Mouse (Mus musculus) cerebellum, adult (tissue): Measurements from ENCODE around the gene Cldn18.

Experiments
- ATAC-seq: cut with Nextera tagmentation; 2 replicates; pipeline ENCODE4 v1.9.2; 2017; ENCODE audit warnings: mild to moderate bottlenecking, moderate library complexity, mixed read lengths; ENCODE audit not compliant: insufficient number of reproducible peaks, low FRiP score, low TSS enrichment

Gene Cldn18

DNA sequence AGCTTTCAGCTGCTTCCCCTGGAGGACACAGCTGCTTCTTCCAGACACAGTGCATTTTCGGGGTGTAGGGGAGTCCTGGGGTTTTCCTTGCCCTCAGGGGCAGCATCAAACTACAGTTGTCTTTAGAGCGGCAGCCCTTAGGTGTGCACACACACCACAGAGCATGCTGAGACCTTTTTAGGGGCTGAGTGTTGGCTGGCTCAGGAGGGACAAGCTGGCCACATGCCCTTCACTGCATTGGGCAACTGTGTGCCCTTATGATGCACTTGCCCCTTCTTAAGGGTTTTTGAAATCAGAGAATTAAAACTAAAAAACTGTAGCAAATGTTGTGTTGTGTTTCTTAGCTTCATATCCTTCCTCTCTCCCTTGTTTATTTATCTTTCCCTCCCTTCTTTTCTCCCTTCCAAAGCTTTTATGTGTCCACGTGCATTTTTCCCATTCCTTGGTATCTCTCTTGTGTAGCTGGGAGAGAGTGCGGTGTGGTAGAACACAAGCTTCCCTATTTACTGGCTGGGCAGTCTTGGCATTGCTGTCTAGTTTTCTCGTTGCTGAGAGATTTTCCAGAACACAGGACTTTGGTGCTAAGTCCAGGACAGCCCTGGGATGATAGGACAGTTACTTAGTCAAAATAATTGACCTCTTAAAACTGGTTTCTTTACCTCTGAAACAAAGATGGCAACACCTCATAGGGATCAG is 31.4 kb downstream of the Cldn18 start:
- no peak for ATAC-seq

DNA sequence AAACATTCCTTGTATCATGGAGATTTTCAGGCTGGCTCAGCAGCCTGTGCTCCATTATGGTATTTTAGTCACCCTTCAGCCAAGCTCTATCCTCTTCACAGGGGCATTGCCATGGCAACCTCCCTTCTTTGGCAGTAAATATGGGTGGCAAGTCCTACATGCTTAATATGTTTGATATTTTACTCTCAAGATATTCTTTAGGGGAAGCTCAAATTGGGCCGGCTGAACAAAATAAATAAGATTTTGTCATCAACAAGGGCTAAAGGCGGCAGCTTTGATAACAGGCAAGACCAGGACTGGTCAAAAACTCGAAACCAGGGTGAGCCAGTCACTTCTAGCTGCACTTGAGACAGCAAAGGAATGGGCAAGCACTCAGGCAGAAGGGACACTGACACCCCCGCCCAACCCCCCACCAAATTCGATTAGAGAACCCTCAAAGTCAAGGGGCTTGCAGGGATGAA is 32.0 kb downstream of the Cldn18 start:
- no peak for ATAC-seq

DNA sequence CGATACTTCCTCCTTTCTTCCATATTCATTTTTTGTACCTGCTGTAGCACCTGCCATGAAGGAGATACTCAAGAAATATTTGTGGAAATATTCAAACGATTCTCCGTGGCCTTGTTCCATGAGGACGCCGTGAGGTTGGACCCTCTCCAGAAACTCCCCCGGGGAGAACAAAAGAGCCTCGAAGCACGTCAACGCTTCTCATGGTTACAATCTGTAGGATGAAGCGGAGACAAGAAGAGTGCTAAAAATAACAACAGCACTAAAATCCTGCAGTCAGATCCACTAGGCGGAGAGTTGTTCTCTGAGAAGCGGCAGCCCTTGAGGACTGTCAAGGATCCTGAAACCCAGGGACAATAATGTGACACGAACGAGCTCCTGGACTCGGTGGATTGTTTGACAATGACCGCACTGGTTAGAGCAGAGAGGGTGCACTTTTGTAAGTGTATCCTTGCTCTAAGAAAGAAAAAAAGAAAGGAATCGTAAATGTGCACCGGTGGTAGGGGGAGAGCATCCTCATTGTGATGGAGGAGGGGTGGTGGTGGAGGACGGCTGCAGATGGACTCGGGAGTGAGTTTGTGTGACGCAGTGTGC is 35.0 kb downstream of the Cldn18 start:
- no peak for ATAC-seq

DNA sequence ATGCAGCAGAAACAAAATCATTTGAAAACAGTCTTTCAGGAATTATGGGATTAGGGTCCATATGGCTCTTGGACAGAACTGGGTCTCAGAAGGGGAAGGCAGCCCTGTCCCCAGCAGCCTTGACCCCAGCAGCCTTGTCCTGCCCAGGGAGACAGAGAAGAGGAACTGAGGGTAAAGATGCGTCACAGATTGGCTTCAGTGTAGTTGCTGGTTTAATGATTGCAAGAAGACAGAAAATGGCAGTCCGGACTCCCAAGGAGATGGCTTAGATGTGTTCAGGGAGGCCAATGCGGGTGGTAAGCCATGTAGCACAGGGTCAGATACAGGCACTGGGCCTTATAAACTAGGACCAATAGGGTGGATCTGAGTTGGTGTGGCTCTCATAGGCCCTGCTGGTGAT is 41.4 kb downstream of the Cldn18 start:
- ATAC-seq = no peak

DNA sequence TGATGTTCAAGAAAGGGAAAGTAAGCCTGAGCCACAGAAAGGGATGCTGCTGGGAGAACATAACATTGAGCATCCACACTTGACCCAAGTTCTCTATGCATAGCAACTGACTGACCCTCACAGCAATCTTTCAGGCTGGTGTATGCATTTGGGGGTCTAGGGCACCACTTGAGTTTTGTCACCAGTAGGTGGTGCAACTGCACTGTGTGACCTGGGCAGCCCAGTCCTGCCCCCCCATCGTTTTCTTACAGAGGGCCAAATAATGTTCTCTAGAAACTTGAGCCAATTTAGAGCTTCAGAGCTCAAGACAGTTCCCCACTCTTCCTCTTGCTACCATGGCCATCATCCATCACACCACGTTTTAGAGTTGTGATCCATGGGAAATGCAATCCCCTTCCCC is 45.5 kb downstream of the Cldn18 start:
- no peak for ATAC-seq

DNA sequence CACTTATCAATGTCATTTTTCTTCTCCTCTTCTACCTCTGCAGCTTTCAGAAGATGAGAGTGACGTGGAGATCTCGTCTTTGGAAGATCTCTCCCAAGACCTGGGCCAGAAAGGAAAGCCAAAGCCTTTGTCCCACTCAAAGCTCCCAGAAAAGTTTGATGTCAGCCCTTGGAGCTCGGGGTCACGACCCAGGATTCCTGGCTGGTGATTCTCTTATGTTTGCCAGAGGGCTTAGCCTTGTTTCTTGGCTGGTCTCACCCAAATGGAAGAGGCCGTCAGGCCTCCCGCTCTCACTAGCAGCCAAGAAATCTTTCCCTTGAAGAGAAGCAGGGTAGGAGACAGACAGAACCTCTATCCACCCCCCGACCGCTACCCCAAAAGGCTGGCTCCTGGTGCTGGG is 49.5 kb downstream of the Cldn18 start:
- no peak for ATAC-seq

DNA sequence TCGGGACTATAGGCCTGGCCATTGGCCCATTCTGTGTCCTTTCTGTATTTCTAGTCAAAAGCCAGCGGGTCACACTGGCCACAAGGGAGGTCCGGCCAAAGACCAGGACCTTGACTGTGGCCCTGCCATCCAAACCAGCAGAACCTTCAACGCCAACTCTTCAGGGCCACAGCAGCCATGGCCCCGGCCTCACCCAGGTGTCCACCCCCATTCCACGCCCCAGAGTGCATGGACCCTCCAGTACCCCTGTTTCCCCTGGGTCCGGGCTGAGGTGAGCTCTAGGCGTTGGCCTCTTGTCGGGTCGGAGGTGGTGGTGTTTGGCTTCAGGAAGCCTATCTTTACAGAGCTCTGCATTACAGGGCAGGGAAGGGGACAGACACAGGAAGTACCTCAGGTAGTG is 54.2 kb downstream of the Cldn18 start:
- ATAC-seq = no peak

DNA sequence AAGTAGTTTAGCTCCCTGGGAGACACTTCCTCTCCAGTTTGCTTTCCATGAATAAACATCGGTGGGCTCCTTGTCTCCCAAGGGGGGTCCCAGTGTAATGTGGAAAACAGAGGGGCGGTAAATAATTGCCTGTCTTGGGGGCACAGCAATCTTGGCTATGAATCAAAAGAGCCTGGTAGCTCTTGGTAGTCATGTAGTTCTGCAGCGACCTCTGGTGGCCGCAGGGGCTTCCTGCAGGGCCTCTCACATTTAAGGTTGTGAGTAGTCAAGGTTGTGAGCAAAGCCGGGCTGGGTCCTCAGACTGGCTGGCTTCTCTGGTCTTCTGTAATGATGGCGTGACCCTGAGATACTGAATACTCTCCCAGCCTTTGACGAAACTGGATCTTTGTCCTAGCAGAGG is 54.7 kb downstream of the Cldn18 start:
- no peak for ATAC-seq

DNA sequence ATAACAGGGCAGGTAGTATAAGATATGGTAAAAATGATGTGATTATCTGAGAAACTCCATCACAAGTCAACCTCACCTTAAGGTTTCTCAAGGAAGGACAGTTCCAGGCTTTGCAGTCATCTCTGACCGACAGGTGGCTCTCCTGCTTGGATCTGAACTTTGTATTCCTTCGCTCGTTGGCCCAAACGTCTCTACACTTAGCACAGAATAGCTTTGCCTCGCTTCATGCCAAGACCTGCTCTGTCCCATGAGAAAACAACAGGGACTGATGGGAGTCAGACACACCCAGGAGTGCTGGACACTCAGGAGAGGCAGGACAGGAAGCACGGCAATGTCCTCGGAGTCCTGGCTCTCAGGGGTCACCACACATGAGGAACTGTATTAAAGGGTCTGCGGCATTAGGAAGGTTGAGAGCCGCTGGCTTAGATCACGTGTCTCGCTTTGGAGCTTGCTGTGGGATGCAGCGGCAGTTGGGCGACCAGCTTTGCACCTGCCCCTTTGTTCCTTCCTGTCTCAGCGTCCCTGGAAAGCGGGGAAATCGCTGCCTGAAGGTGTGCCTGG is 55.4 kb downstream of the Cldn18 start:
- no peak for ATAC-seq

DNA sequence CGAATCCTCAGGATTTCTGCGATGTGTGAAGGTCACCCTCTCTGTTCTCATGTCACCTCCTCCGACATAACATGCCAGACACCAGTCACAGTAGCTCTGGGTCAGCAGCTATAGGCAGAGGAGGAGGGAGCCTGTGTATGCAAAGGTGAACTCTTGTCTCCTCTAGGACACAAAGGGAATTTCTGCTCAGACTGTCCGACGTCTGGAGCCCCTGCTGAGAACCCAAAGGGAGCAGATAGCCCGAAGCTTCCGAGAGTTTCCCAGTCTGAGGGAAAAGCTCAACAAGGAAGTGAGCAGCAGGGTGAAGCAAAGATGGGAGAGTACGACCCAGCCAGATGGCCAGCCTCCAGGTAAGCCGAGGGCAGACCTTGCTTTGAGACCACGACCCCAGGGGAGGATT is 56.3 kb downstream of the Cldn18 start:
- ATAC-seq = no peak

DNA sequence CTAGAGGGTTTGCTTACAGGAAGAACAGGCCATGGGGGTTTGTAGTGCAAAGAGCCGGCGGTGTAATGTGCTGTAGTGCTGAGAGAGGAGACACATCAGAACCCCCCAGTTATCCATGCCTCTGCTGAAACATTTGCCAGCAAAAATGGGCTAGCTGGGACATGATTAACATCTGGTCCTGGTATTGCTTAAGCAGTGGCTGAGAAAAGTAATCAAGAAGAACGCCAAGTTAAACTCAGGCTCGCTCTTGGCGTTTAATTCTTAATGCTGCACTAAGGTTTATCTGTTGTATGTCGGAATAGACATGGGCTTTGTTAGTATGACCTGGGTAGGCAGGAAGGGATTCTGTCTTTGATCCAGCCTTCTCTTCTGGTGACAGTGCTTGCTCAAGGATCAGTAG is 71.0 kb downstream of the Cldn18 start:
- no peak for ATAC-seq

DNA sequence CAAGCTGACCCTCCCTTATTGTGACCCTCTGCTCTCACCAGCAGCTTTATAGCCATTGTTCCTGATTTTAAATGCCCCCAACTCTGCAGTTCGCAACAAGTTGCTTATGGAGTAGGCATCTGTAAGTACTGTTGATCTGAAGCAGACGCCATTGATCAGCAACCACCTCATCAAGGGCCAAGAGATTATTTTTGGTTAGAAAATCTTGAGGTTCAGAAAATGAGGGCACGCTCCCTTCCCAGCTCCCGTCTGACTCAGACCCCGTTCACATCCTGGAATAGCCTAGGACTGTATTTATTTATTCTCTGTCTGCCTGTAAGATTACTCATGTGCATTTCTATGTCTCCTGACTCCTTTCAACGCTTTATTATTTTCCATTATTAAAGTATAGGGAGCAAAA is 71.7 kb downstream of the Cldn18 start:
- ATAC-seq = no peak

DNA sequence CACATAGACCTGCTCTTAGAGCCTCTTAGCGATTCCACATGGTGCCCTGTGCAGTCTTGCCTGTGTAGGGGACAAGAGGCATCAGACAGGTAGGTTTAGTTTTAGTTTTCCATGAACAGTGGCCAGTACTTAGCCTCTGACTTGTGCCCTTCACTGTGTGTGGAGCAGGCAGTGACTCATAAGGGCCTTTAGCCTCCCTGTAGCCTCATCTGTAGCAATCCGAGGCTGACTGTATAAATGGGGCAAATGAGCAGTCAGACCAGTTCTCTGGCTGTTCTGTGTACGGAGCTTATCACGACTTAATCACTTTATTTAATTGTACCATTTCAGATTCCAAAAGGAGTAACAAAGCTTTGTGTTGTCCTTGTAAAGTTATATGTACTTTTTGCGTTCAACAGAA is 77.1 kb downstream of the Cldn18 start:
- no peak for ATAC-seq
